Mouse (Mus musculus) right cerebral cortex, postnatal 10 days (tissue): ENCODE results near the gene Pik3cb.

Source experiments
- DNase-seq, 2 experiments: peaks; one replicate each; pipeline ENCODE4 v3.0.0; 2021; ENCODE audit warnings: low spot score in 2 of 2

Gene Pik3cb

DNA sequence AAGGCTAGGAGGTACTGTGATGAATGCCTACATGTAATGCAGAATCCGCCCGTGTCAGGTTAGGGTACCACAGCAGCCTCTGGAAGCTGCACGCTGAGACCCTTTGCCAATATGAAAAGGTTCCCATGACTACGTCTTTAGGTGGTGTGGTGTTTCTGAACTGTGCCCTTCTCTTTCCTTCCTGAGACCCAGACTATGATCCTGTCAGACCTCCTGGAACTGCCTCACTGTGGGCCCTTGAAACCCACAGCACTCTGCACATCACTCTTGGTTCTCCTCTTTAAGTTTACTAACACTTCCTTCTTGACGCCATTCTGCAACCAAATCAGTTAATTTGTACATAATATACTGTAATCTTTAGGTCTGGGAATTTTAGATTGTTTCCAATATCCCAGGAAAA, 58.7 kb downstream of the Pik3cb start:
- no peak for DNase-seq

DNA sequence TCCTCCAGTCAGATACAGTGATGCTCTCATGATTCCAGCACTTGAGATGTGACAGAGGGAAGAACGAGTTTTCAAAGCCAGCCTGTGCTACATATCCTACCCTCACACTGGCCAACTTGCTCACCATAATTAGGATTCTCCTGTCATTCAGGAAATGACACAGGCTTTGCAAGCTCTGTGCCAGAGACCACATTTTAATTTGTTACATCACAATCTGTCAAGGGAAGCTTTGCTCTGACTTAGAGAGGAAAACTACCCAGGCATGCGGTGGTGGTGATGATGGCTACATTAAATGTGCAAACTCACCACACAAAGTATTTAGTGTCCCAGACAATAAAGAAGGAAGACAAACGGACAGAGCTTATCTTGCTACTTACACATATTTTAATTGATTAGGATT, 59.1 kb downstream of the Pik3cb start:
- DNase-seq: no peak

DNA sequence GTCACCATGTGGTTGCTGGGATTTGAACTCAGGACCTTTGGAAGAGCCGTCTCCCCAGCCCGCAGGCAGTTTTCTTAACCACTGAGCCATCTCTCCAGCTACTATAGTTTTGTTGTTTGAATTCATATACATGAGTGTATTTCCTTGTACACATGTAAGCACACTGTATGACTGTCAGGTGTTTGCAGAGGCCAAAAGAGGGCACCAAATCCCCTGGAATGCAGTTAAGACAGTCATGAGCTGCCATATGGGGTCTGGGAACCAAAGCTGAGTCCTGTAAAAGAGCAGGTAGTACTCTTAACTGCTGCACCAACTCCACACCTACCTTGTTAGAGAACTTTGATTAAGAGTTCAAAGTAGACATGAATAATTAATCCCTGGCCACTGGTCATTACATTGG, 59.8 kb downstream of the Pik3cb start:
- DNase-seq: no peak

DNA sequence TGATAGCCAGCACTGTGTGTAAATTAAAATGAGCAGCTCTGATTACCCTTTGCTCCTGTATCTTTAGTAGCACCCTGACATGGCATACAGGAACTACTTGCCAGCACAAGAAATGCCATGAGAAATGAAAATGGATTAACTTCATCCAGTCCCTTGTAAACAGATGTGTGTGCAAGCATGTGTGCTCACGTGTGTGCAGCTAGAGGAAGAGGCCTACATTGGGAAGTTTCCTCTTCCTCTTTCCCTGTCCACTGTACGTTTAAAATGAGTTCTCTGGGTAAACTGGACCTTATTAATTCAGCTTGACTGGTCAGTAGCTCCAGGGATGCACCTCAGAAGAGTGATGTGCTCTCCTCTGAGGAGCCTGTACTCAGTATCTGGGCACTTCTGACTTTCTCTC, 66.0 kb downstream of the Pik3cb start:
- no peak for DNase-seq

DNA sequence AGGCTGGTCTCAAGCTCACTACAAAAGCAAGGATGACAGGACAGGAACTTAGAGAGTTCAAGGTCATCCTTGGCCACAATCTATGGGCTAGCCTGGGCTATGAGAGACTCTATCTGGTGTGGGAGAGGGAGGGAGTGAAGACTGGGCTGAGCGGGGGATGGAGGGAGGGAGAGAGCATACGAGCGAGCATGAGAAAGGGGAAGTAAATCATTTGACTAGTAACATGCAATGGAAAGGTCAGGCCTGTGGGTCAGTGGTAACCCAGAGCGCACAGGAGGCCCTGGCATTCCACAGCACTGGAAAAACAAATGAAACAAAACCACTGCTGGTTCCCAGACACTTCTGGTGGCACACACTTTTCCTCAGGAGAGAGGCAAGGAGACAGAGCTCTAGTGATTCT, 67.9 kb downstream of the Pik3cb start:
- no peak for DNase-seq

DNA sequence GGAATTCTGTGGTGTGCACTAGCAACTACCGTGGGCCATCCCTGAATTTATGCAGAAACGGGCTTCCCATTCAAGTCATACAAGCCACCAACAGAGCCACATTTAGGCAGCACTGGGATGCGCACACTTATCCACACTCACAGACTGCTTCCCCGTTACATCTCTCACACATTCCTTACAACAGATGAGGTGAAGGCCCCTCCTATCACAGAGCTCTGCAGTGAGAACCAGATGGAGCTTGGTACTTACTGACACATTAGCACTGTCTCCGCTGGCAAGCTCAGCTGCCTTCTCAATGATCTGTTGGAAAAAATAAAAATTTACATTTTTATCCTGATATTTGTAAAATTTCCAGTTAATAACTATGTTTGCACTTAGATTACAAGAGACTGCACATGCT, 75.1 kb downstream of the Pik3cb start:
- peak in 1 of 2 experiments; percentile 59 for DNase-seq

DNA sequence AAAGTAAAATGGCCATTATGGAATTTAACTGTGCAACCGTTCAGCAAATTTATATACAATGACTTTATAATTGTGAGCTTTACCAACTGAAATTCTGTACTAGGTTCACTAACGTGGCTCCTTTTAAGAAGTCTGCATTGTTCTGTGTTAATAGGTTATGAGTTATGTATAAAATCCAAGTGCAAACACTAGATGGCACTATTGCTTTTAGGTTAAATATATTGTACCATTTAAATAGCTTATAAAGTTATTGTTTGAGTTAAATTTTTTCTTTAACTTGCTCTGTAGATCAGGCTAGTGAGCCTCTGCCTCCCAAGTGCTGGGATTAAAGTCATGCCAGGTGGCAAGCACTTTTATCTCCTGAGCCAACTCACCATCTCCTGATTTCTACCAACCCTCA, 76.2 kb downstream of the Pik3cb start:
- DNase-seq: no peak

DNA sequence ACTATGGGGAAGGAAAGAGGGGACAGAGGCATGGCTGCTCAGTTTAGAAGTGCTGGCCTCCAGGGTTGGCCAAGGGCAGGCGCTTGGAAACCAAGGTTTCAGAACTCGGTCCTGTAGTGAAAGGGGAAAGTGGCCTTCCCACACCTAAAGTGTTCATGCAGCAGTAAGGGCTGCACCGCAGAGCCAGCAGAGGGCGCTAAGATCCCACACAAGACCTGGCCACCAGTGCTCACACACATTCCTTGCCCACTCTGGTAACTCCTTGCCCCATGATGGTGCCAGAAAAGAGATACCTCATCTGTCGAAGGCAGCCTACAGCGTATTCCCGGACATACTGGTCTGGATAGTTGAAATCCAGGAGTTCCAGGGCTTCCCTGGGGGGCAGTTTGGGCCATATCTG, 77.9 kb downstream of the Pik3cb start:
- DNase-seq: peak; percentile 79 to 85

DNA sequence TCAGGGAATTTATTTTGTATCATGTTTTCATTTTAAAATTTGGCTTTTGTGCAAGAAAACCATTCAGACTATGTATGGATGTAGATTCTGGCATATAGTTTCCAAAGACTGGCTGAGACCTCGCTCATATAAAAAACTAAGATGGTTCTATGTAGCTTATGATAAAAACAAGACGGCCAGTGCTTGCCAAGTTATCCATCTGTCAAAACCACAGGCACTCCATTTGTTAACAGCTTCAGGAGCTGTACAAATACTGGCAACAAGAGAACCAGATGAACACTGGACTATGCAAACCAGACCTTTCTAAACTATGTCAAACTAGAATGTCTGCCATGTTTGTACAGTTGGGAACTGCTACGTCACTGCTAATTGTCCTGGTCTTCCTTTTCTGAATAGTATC, 82.7 kb downstream of the Pik3cb start:
- no peak for DNase-seq

DNA sequence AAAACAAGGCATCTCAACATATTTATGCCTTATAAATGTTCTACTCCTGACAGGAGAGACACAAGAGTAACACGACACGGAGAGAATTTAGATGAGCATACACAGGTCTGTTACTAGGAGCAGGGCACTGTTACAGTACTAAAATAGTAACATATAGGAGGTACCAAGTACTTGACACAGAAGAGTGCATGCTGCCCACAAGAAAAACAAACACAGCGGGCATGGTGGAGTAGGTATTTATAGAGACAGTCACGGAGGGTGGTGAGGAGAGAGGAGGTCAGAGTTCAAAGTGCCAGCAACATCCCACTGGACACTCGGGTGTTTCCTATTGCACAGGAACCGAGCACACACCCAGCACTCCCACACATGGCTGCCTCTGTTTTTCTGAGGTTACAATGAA, 90.7 kb downstream of the Pik3cb start:
- no peak for DNase-seq

DNA sequence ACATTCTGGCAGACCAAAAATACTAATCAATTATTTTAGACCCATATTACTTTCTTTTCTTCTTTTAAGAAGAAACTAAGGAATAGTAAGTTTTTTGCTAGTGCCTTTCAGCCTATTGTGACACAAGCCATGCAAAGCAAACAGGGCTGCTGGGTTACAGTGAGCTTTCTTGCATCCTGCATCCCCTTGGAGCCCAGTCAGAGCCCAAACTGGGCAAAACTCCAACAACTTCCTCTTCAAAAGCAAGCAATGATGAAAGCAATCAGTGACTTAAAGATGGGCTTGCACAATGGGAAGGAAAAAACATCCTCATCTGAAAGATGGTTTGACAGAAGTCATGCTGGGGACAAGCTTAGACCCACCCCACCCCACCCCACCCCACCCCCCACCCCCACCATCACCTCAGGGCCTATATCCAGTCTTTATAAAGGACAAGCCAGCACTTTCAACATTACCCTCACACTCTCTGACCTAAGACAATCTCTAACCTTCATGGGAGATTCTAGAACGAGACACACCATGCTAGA, 91.6 kb downstream of the Pik3cb start:
- DNase-seq: no peak

DNA sequence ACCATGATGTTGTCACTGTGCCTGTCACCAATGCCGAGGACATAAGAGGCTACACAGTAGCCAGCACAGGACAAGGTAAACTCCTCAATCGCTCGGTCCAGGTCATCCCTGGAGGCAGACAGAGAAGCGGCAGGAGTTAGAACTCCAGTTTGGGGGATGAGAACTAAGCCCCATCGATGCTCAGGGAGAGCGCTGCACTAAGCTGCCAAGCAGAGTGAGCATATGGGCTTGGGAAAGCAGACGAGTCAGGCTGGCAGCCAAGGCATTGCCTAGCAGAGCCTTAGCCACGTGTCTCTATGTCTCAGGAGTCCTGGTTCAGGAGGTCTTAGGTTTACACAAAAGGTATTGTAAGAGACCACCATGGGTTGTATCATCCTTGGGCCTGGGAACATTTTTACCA, 95.7 kb downstream of the Pik3cb start:
- DNase-seq: peak; percentile 61 to 63

DNA sequence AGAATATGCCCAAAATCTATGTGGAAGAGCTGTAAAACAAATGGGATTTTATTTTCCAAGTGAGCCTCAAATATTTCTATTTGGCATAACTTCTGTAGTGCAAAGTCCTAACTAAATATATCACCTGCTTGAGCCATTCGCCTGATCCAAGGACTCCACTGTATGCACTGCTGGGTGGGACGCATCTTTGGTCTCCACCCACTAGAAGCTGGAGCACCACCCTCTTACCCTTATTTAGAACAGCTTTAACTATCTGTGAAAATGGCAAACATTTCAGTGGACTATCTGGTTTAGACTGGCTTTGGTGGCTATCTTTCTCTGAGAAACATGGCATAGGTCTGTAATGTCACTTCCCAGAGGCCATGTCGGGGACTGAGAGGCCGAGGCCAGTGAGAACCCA, 97.8 kb downstream of the Pik3cb start:
- DNase-seq: no peak

DNA sequence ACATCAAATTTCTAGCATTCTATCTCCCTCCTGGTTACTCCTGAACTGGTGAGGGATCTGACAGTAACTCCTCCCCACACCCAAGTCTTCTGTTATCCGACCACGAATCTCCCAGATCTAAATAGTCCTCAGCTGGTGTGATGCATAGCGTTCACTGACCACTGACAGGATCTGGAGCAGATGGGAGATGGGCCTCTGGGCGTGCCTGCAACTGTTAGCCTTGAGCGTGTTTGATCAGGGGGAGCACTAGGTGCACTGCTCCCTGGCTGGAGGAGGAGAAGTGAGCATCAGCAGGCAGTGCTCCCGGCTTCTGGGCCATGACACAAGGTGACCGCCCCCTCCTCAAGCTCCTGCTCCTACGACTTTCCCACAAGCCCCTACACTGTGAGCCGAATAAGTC, 98.4 kb downstream of the Pik3cb start:
- DNase-seq: no peak

DNA sequence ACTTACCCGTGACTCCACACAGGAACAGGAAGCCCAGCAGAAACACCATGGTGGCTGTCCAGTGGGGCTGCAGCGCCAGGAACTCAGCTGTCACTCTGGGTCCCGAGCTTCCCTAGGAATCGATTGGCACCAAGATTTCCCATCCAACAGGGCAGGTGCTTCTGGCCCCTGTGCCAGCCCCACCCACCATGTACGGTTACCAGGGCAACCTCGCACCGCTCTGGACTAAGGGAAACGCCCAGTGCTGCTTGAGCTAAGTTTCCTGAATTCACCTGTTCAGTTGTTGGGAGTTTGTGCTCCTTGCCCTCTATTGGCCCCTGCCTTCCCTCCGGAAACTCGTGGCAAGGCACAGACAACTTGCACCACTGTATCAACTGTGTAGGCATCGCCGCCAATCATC, 104.8 kb downstream of the Pik3cb start, which contains the start of gene Gm1123:
Gene Gm1123 (minus strand): TSS at position 141 of the 400 bp plus-strand sequence.
- DNase-seq: no peak

DNA sequence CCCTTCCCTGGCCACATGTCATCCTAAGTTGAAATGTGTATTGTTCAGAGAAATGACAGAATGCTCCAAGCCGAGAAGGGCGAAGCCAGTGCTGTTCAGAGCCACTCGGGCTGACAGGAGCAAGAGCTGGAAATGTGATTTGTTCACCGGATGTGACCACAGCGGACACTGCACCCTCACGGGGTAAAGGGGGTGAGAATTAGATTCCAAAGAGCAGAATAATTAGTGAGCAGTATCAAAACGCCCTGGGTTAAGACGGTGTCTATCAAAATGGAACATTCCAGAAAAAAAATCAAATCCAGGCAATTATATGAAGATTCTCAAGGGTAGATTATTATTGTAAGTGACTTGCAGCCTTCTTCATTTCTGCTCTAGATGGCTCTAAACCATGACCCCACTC, 106.3 kb downstream of the Pik3cb start:
- DNase-seq: no peak

DNA sequence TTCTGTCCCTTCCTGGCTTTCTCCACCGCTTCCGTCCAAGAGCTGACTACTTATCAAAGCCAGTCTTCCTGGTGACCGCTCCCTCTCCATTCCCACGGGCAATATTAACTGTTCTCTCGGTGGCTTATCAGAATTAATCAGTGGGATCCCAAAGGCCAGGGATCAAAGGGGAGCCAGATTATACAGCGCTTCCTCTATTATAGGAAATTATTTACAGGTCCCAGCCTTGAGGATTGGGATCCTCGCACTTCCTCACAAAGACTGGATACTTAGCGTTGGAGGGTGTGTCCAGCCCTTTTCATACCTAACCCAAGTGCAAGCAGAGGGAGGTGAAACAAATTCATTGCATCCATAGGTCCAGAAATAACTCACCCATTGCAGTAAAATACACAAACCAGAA, 108.4 kb downstream of the Pik3cb start:
- DNase-seq: no peak

DNA sequence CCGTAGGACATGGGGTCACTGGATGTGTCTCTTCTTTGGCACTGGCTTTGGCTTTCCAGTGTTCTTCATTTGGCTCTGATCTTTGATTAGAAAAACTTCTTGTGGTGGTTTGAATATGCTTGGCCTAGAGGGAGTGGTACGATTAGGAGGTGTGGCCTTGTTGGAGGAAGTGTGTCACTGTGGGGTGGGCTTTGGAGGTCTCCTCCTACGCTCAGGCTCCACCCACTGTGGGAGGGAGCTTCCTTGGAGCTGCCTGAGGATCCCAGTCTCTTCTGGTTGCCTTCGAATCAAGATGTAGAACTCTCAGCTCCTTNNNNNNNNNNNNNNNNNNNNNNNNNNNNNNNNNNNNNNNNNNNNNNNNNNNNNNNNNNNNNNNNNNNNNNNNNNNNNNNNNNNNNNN, 118.7 kb downstream of the Pik3cb start:
- no peak for DNase-seq

DNA sequence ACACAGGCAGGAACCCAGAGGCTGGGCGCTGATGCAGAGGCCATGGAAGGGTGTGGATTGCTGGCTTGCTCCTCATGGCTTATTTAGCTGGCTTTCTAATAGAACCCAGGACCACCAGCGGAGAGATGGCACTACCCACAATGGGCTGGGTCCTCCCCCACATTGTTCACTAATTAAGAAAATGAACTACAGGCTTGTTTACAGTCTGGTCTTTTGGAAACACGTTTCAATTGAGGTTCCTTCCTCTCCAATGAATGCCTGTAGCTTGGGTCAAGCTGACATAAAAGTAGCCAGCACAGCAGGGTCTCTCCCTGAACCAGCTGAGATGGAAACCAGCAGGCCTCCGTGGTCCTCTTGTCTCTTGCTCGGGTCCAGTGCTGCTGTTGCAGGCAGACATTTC, 119.3 kb downstream of the Pik3cb start:
- no peak for DNase-seq

DNA sequence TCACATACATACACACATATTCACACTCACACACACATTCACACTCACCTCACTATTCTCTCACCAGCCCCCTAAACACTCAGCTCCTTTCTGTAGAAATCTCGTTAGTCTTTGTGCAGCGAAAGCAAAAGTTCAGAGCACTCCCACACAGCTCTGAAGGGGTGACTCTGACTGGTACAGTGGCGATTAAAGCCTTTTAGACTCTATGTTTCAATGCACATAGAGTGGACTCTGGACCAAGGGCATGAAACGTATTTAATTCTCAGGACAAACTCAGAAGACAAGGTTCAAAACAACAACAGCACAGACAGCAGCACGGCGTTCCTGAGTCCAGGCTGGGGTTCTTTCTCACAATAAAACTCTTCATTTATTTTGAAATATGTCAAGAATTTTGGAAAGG, 122.7 kb downstream of the Pik3cb start:
- no peak for DNase-seq

DNA sequence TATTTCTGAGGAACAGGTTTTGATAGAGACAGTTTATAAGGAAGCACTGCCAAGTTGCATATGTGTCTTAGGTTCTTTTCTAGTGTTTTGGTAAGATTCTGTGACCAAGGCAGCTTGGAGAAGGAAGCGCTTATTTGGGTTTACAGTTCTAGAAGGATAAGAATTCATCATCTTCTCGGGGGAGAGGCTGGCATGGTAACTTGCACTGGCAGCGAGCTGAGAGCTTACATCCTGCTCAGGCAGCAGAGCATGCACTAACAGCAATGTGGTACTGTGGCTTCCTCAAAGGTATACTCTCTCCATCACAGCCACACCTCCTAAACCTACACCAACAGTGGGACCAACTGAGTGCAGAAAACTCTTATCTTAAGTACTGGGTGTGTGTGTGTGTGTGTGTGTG, 123.7 kb downstream of the Pik3cb start:
- peak in 1 of 2 experiments; percentile 60 for DNase-seq

DNA sequence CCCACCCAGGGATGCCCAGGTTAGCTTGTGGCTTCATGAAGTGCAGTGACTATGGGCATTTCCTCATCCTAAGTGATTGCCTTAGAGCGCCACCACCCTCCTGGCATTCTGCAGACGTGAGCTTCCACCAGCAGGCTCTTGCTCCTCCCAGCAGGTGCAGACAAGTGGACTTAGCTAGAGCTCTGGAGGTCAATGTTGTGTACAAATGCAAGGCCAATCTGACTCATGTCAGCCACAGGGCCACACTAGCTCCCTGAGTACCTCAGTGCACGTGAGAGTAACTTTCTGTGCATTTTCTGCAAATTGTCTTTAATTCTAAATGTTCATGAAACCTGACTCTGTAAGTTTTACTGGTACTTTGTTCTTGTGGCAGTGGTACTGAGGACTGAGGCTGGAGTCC, 124.1 kb downstream of the Pik3cb start:
- no peak for DNase-seq

DNA sequence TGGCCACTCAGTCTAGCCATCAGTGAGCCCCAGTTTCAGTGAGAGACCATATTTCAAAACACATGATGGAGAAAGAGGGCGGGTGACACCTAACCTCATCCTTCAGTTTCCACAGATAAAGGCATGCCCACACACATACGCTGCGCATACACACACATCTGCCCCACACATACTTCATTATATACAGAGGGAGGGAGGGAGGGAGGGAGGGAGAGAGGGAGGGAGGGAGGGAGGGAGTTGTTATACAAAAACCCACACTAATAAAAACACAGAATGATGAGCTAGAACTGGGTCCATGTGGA, 130.6 kb downstream of the Pik3cb start:
- DNase-seq: no peak

DNA sequence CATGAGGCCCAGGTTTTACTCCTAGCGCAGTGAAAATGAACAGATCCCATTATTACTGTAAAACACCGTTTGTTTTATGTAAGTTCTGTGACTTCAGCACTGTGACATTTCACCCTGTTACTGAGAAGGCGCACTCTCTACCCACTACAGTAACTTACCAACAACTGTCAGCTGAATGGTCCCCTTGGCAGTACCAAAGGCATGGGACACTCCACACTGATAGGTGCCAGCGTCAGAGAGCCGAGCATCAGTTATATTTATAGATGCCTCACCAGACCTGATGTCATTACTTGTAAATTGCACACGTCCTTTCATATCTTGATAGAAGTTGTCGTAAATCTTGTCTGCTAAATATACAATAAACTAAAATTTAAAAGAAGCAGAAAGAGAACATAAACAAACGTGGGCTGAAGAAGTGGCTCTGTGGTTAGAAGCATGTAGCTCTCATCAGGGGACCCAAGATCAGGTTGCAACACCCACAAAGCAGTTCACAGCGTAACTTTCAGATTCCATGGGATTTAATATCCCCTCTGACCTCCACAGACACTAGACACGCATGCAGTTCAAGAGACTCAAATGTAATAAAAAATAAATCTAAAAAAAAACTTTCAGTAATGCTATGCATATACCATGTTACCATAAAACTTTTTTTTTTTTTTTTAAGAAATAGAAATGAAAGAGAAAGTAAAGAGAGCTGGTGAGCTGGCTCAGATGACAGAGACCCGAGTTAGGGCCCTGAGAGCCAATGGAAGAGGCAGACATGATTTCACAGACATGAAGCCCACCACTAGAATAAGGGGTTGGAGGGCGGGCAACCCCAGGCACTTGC, 131.1 kb downstream of the Pik3cb start:
- no peak for DNase-seq
